ENCODE assay signal across 9 mouse cellular contexts in genomic region chr9:57220356-57220755, GRCm38 (mm10). TPM values are rescaled to one million over a fixed set of nuclear protein-coding genes. Genes with fewer than 3 reads are reported as not detected.
DNase-seq lines count a peak whose midpoint lies in the region; ATAC-seq and TF ChIP-seq lines count a peak whose summit lies in the region.
"Had no signal": no experiment of that assay in that cellular context is flagged by ENCODE, and none has a peak within 500 bp of the region (broad histone marks: within the 10 kb centered on the region; RNA-seq: fewer than 3 reads in every experiment).

No protein-coding gene starts in this region.

- no peak overlapping the region for H3K4me2 ChIP-seq in heart, embryonic 11.5 days

- no peak overlapping the region for H3K27ac ChIP-seq in heart, embryonic 11.5 days (ENCODE audit: low read depth, low read length)
- H3K27ac ChIP-seq in layer of hippocampus, adult 2 months, result no peak overlapping the region

- DNase-seq in heart, adult 11 months, result peak; percentile 82
- DNase-seq in urinary bladder, postnatal 25 days (ENCODE audit: low spot score), result peak; percentile 12
- DNase-seq in urinary bladder, postnatal 4 days (ENCODE audit: low spot score in 2 of 2), result no peak
- peak; percentile 72 for DNase-seq in embryo, embryonic 10.5 days (ENCODE audit: low spot score)
- peak; percentile 8 to 17 for DNase-seq in layer of hippocampus, adult 2 months (ENCODE audit: low spot score in 2 of 2)
- DNase-seq in naive thymus-derived CD4-positive, alpha-beta T cell, adult 2 months (ENCODE audit: low read depth), result peak; percentile 62

- no peaks in the 10 kb centered on the region for H3K27me3 ChIP-seq in heart, embryonic 11.5 days (ENCODE audit: control insufficient read depth, insufficient read depth, low read length)

- no peak overlapping the region for H3K9ac ChIP-seq in heart, embryonic 11.5 days (ENCODE audit: low read depth, low read length)

- no peak overlapping the region for H3K4me3 ChIP-seq in heart, embryonic 11.5 days (ENCODE audit: low read depth, low read length)
- H3K4me3 ChIP-seq in layer of hippocampus, adult 2 months, result no peak overlapping the region

- H3K36me3 ChIP-seq in heart, embryonic 11.5 days (ENCODE audit: control insufficient read depth, insufficient read depth, low read length), result no peaks in the 10 kb centered on the region

- H3K9me3 ChIP-seq in heart, embryonic 11.5 days (replicated peaks; ENCODE audit: control insufficient read depth, low read length), result no peaks in the 10 kb centered on the region

- TF ChIP-seq CTCF in layer of hippocampus, adult 2 months (conservative IDR thresholded peaks at IDR 0.05), result peak; percentile 79

- no peaks in the 10 kb centered on the region for H3K4me1 ChIP-seq in heart, embryonic 11.5 days (ENCODE audit: control insufficient read depth, insufficient read depth, low read length)

- no peak for ATAC-seq in heart, embryonic 11.5 days (replicated peaks; ENCODE audit: insufficient number of reproducible peaks, low FRiP score, low TSS enrichment)
- ATAC-seq in megakaryocyte, adult 5-6 weeks (ENCODE audit: poor library complexity, severe bottlenecking), result no peak

- 14% methylated on average over 6 of the region's 6 CpGs for WGBS in heart, embryonic 11.5 days (ENCODE audit: insufficient replicate concordance)

RNA-seq across cellular contexts. Expression of gene Trcg1, which starts 16.0 kb away (rescaled TPM):
- not detected in 2 replicates for polyA plus RNA-seq in heart, embryonic 11.5 days (2014; fragmentation: Nextera tagmentation; extraction: Ambion mirVana)
- total RNA-seq in layer of hippocampus, adult 2 months (2021), result not detected
- total RNA-seq in megakaryocyte, adult 5-6 weeks (2015), result not detected in 2 replicates
- total RNA-seq in megakaryocyte, adult 5-6 weeks (2017), result not detected in 2 replicates
- total RNA-seq: left cerebral cortex, adult 8-10 months had no signal

RNA-seq across cellular contexts. Expression of gene 1700017B05Rik, which starts 42.1 kb away (rescaled TPM):
- polyA plus RNA-seq in heart, embryonic 11.5 days (2014; fragmentation: Nextera tagmentation; extraction: Ambion mirVana), result 15.5 and 16.2 TPM in 2 replicates
- 10 to 100 TPM; 29.4 to 32.4 TPM for total RNA-seq in layer of hippocampus, adult 2 months (2021)
- 15.6 and 17.9 TPM in 2 replicates for total RNA-seq in megakaryocyte, adult 5-6 weeks (2015)
- 8.4 and 15.1 TPM in 2 replicates for total RNA-seq in megakaryocyte, adult 5-6 weeks (2017)

Comparison
In these comparisons a context has a peak if more than half of its experiments do, and no peak if none do; other contexts are left out.
1. DNase-seq: peak in heart, adult 11 months (single experiment), urinary bladder, postnatal 25 days (single experiment), embryo, embryonic 10.5 days (single experiment), layer of hippocampus, adult 2 months (2 of 2) and naive thymus-derived CD4-positive, alpha-beta T cell, adult 2 months (single experiment); none in urinary bladder, postnatal 4 days (0 of 2).